Mouse (Mus musculus) liver, adult 2 months (tissue): ENCODE measurements at regions not wholly inside any gene's neighbourhood (a gene's known extent, or its start where the extent isn't known, plus 50 kb on each side); places are given as distances from the start of the nearest gene placed in this dataset.

ENCODE experiments used
- CTCF ChIP-seq: fragments of 200-500 bp; IDR thresholded peaks from 2 replicates; pipeline ENCODE4 v1.5.1; 2011; ENCODE audit warnings: low read depth, low read length, control low read depth
- POLR2A ChIP-seq: fragments of 200-500 bp; IDR thresholded peaks from 2 replicates; pipeline ENCODE4 v1.6.1; 2011; ENCODE audit warnings: low read length, control low read depth; ENCODE audit not compliant: insufficient read depth; ENCODE audit errors: extremely low read depth

GRCm38 (mm10) chr2:116716529-116717201 is 161.8 kb upstream of the Tmco5 start:
- TF ChIP-seq POLR2A = no peak
- no peak for TF ChIP-seq CTCF
